Mouse (Mus musculus) liver, postnatal 0 days (tissue): ENCODE data around the gene Gna12.

Experiments used
- CTCF ChIP-seq: sonication (generic); IDR thresholded peaks from 2 replicates; pipeline ENCODE4 v1.5.1; 2016; ENCODE audit warnings: antibody characterized with exemption, low read depth
- EP300 ChIP-seq: IDR thresholded peaks from 2 replicates; pipeline ENCODE4 v1.6.1; 2016; ENCODE audit warnings: antibody characterized with exemption, low read depth, mild to moderate bottlenecking

- TF ChIP-seq CTCF (no peak), EP300 (no peak)
Measured at GRCm38 (mm10) chr5:140820539-140820938, 9.7 kb downstream of the Gna12 start.
